Mouse (Mus musculus) hindbrain, embryonic 12.5 days (tissue): ENCODE measurements around the gene Mpp5. TPM values are rescaled to one million over a fixed set of nuclear protein-coding genes. Genes with fewer than 3 reads are reported as not detected.

Source experiments
- ATAC-seq: fragments of 200-750 bp; cut with Nextera tagmentation; 2 replicates; pipeline ENCODE4 v1.8.0; 2017; ENCODE audit warnings: moderate TSS enrichment; ENCODE audit not compliant: low FRiP score
- H3K27ac ChIP-seq: fragments of 300-500 bp; sonication (generic); 2 replicates; pipeline ENCODE4 v1.5.1; 2016; ENCODE audit warnings: mild to moderate bottlenecking
- H3K27me3 ChIP-seq: fragments of 300-500 bp; sonication (generic); 2 replicates; pipeline ENCODE4 v1.6.1; 2016; ENCODE audit warnings: mild to moderate bottlenecking
- H3K36me3 ChIP-seq: fragments of 300-500 bp; sonication (generic); 2 replicates; pipeline ENCODE4 v1.6.1; 2016; ENCODE audit warnings: mild to moderate bottlenecking
- H3K4me1 ChIP-seq: fragments of 300-500 bp; sonication (generic); 2 replicates; pipeline ENCODE4 v1.6.1; 2016
- H3K4me2 ChIP-seq: fragments of 300-500 bp; sonication (generic); replicated peaks from 2 replicates; pipeline ENCODE4 v1.6.1; 2016; ENCODE audit warnings: mild to moderate bottlenecking
- H3K4me3 ChIP-seq: fragments of 300-500 bp; sonication (generic); 2 replicates; pipeline ENCODE4 v1.5.1; 2016; ENCODE audit warnings: mild to moderate bottlenecking
- H3K9ac ChIP-seq: fragments of 300-500 bp; sonication (generic); 2 replicates; pipeline ENCODE4 v1.6.1; 2016; ENCODE audit warnings: mild to moderate bottlenecking, moderate library complexity
- H3K9me3 ChIP-seq: fragments of 300-500 bp; sonication (generic); replicated peaks from 2 replicates; pipeline ENCODE4 v1.6.1; 2016; ENCODE audit warnings: mild to moderate bottlenecking
- WGBS: fragments of 180-500 bp; shearing (Covaris S2); methylation state at CpG from one replicate; pipeline ENCODE4 v1.1.7; 2016; 5-methylcytosine and 5-hydroxymethylcytosine counted together
- polyA plus RNA-seq: library from polyadenylated mRNA; unstranded; fragments of >200 nt; fragmentation: Nextera tagmentation; extraction: Ambion mirVana; gene quantifications from 2 replicates; pipeline ENCODE4 v1.2.1, GENCODE M21; 2016

The Mpp5 gene
- polyA plus RNA-seq, 1 experiment from 2014 or later = 28.5 TPM

DNA sequence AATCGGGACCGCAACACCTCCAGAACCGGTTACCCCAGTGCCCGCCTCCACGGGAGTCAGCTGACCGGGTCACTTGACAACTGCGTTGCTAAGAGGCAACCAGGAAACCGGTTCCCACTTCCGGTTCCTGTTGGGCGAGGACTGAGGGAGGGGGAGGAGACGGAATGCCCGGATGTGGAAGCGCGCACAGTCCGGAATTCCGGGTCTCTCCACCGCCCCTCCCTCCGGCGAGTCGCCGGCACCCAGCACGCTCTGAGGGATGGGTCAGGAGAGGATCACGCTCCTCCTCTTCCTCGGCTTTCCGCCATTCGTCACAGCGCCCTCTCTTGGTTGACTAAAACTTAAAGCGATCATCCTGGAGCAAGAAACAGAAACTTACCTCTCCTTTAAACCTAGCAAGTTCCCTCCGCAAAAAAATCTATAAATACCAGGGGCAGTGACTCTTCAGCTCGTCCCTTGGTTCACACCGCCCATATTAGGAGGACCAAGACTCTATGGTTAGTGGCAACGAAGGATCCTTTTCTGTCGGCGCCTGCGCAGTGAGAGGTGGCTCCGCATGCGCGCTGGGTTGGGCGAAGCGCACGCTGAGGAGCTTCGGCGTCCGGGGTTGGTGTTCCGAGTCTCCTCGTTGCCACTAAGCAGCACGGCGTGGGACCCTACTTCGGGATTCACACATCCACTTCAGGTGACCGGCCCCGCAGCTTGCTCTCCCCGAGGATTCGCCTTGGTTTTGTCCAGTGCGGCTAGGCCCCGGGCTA, 113.0 kb downstream of the Mpp5 start, which contains the start of the genes Atp6v1d and Eif2s1:
TSS of gene Atp6v1d (minus strand) at position 143 of the 758 bp plus-strand sequence.
TSS of gene Eif2s1 (plus strand) at position 324 of the 758 bp plus-strand sequence.
- Histone ChIP-seq H3K36me3 (peaks cover 3% of the 10 kb centered on the region; the same call in 1 of the 2 replicates), H3K27ac (peak within 1 kb of the TSS; percentile 84), H3K27me3 (no peaks in the 10 kb centered on the region), H3K4me3 (peak within 1 kb of the TSS; percentile 86), H3K9ac (peak within 1 kb of the TSS; percentile 86), H3K9me3 (no peaks in the 10 kb centered on the region), H3K4me1 (peaks cover 22% of the 10 kb centered on the region), H3K4me2 (peak within 1 kb of the TSS; percentile 82)
- ATAC-seq = peak; percentile 100
- WGBS = under 1% methylated on average over 55 of the region's 55 CpGs

DNA sequence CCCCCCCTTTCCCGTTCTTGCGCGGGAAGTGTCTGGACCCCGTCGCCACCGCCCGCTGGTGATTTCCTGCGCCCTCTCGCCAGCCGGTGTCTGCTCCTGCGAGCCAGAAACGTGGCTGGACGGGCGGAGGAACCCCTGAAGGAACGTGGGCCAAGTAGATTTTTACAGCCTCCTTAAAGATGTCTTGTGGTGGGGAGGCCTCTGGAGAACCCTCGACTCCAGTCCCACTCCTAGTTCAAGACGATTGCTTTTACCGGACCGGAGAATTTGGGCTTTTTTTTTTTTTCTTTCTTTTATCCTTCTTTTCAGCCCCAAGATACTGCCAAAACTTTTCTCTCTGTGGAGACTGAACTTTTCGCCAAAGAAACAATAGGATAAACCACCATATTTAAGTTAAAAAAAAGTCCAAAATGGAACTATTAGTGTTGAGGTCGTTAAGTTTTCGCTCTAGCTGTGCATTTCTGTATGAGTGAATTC, 113.6 kb downstream of the Mpp5 start:
- Histone ChIP-seq H3K27me3 (no peaks in the 10 kb centered on the region), H3K9ac (peak overlapping the region; percentile 86), H3K4me2 (peak overlapping the region; percentile 58), H3K4me1 (peaks cover 22% of the 10 kb centered on the region), H3K9me3 (no peaks in the 10 kb centered on the region), H3K36me3 (no peaks in the 10 kb centered on the region; the same call in none of the 2 replicates), H3K4me3 (peak overlapping the region; percentile 86), H3K27ac (peak overlapping the region; percentile 84)
- no peak for ATAC-seq
- WGBS = under 1% methylated on average over 22 of the region's 22 CpGs

- no peaks in the 10 kb centered on the region for H3K27me3 ChIP-seq
- H3K36me3 ChIP-seq = peaks cover 17% of the 10 kb centered on the region
- H3K9me3 ChIP-seq = no peaks in the 10 kb centered on the region
- no peak overlapping the region for H3K9ac ChIP-seq
- no peak overlapping the region for H3K27ac ChIP-seq
- H3K4me3 ChIP-seq = no peak overlapping the region
- 97% methylated on average over 1 of the region's 1 CpGs for WGBS
- no peak for ATAC-seq
- H3K4me2 ChIP-seq = no peak overlapping the region
- peaks cover 11% of the 10 kb centered on the region for H3K4me1 ChIP-seq
These were observed 116.7 kb downstream of the Mpp5 start for GRCm38 (mm10) chr12:78865434-78865833.

DNA sequence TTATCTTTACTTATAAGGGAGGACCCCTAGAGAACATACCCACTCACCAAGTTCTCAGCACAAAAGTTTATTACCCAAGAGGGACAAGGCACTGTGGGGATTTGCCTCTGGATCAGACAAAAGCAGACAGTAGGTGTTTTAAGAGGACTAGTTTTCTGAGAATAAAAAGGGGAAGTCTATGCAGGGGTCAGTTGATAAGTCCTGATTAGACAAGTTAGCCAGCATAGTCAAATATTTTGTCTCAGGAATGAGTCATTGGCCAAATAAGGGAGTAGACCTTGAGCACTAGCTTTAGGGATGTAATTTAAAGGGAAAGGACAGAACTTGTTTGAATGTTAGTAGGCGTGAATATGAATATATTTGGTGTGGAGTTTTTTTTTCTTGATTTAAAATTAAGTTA, 119.4 kb downstream of the Mpp5 start:
- Histone ChIP-seq H3K27ac (no peak overlapping the region), H3K4me2 (no peak overlapping the region), H3K9ac (no peak overlapping the region), H3K4me3 (no peak overlapping the region), H3K36me3 (peaks cover 27% of the 10 kb centered on the region), H3K27me3 (no peaks in the 10 kb centered on the region), H3K4me1 (peaks cover 2% of the 10 kb centered on the region), H3K9me3 (no peaks in the 10 kb centered on the region)
- 92% methylated on average over 1 of the region's 1 CpGs for WGBS
- ATAC-seq = no peak

GRCm38 (mm10) chr12:78874581-78874980, 125.9 kb downstream of the Mpp5 start:
- no peaks in the 10 kb centered on the region for H3K27me3 ChIP-seq
- no peaks in the 10 kb centered on the region for H3K9me3 ChIP-seq
- H3K4me1 ChIP-seq = no peaks in the 10 kb centered on the region
- H3K27ac ChIP-seq = no peak overlapping the region
- WGBS = 100% methylated on average over 3 of the region's 3 CpGs
- H3K9ac ChIP-seq = no peak overlapping the region
- peaks cover 50% of the 10 kb centered on the region for H3K36me3 ChIP-seq
- no peak overlapping the region for H3K4me3 ChIP-seq
- H3K4me2 ChIP-seq = no peak overlapping the region
- no peak for ATAC-seq

- Histone ChIP-seq H3K27ac (no peak overlapping the region), H3K4me2 (no peak overlapping the region), H3K27me3 (no peaks in the 10 kb centered on the region), H3K4me3 (no peak overlapping the region), H3K36me3 (peaks cover 15% of the 10 kb centered on the region; the same call in 1 of the 2 replicates), H3K4me1 (no peaks in the 10 kb centered on the region), H3K9ac (no peak overlapping the region), H3K9me3 (no peaks in the 10 kb centered on the region; the same call in 1 of the 2 replicates)
- no peak for ATAC-seq
- 71% methylated on average over 1 of the region's 1 CpGs for WGBS
These were observed 141.4 kb downstream of the Mpp5 start for GRCm38 (mm10) chr12:78890062-78890461.

Other genes with a start within 250 kb of the Mpp5 start
- 0.26 TPM in 1 of 2 replicates, not detected in the other for gene Fam71d, start 57.4 kb upstream of the Mpp5 start, polyA plus RNA-seq
- gene Atp6v1d, start 112.7 kb downstream of the Mpp5 start, polyA plus RNA-seq = 95.4 and 98.4 TPM in 2 replicates
- 161 TPM in 2 replicates for gene Eif2s1, start 112.9 kb downstream of the Mpp5 start, polyA plus RNA-seq
- gene Plek2, start 158.1 kb downstream of the Mpp5 start, polyA plus RNA-seq = 2.5 and 2.6 TPM in 2 replicates